Mouse (Mus musculus) mature B cell (primary cell): ENCODE data around the gene Chd1.
"Not testable (repeated sequence)": the region's sequence is repeated elsewhere in the genome, so short reads cannot be mapped to it uniquely, and the experiment has no call there.

Experiments used
- in situ Hi-C: fragments of 300-500 bp; cut with MboI; formaldehyde crosslinking; loops from 2 replicates; pipeline ENCODE4 v1.14.3; 2019

Chd1 gene

GRCm38 (mm10) chr17:15731706-15732105 is 26.9 kb downstream of the Chd1 start:
- in situ Hi-C loops, result no loop called here

- in situ Hi-C loops, result no loop called here
These were observed 32.7 kb downstream of the Chd1 start for GRCm38 (mm10) chr17:15737346-15737917.

- in situ Hi-C loops, result no loop called here
These were observed 37.1 kb downstream of the Chd1 start for GRCm38 (mm10) chr17:15741836-15742235.

GRCm38 (mm10) chr17:15742953-15743352 is 38.2 kb downstream of the Chd1 start:
- in situ Hi-C loops, result no loop called here

DNA sequence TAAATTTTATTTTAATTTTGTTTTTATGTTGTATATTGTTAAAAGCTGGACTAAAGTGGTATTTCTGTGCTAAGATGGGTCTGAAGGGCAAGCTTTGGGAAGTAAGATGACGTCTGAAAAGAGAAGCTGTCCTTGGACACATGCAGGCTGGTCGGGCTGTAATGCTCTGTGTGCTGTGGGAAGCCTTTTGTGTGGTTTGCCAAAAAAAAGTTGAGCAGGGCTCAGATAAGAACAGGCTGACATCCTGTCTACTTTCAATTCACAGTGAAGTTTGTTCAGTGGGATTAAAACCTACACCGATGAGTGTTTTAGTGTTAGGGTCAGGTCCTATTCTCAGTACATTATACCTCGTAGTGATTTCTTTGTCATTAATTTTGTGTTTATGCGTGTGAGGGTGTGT is 38.6 kb downstream of the Chd1 start:
- in situ Hi-C loops, result no loop called here

DNA sequence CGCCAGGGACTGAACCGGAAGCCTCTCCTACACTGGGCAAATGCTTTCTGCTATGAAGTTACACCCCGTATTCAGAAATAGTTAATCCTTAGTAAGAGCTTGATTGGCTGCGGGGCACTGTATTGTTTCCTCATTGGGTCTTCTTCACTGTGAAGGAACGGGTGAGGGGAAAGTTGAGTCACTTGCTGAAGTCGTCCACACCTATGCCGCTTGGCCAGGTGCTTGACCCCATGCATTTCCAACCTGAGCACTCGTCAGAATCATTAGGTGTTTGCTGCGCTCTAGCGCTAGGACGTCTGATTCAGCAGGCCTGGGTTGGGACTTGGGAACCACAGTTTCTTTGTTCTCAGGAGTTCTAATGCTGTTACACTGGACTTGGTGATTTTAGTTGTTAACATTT is 41.9 kb downstream of the Chd1 start:
- in situ Hi-C loops, result no loop called here

GRCm38 (mm10) chr17:15748022-15748421 is 43.3 kb downstream of the Chd1 start:
- in situ Hi-C loops, result no loop called here

- in situ Hi-C loops, result not testable (repeated sequence)
These were observed 46.5 kb downstream of the Chd1 start for GRCm38 (mm10) chr17:15751264-15751663.

DNA sequence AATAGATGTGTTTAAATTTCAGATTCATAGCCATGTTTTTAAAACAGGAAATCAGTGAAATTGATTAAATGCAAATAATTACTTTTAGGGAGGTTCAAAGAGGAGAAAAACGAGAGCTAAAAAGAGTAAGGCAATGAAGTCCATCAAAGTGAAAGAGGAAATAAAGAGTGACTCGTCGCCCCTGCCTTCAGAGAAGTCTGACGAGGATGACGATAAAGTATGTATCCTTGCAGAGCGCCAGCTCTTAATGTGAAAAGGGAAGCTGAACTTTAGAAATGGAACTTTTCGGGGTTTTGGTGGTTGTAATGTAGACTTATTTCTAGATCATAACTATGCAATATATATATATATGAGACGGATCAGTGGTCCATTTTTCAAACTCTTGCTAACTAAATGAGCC is 56.4 kb downstream of the Chd1 start:
- in situ Hi-C loops, result no loop called here

DNA sequence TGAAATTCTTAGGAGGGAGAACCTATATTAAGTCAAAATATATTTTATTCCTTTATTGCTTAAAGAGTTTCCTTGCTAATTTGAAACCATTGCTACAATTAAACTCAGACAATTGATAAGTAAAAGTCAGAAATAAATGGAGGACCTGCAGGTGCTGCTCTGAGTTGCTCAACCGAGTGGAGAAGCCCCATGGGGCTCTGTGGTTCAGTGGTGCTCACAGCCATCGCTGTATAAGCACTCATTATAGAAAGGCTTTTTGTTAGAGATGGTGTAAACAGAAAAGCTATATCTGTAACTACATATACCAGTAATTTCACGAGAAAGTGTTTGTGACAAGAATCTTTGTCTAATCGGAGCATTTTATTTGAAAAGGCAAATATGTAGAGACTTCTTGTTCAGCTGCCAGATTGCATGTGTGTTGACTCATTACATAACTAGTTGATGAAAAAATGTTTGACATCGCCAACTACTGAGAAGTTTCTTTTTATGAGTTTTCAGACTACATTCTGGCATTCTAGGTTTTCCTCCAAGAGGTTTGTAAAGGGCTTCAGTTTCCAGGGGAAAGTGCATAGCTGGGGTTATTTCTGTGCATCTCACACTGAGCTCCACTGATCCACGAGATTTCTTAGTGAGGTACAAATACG is 64.4 kb downstream of the Chd1 start:
- in situ Hi-C loops, result no loop called here

- in situ Hi-C loops, result no loop called here
These were observed 69.2 kb downstream of the Chd1 start for GRCm38 (mm10) chr17:15773956-15774355.

DNA sequence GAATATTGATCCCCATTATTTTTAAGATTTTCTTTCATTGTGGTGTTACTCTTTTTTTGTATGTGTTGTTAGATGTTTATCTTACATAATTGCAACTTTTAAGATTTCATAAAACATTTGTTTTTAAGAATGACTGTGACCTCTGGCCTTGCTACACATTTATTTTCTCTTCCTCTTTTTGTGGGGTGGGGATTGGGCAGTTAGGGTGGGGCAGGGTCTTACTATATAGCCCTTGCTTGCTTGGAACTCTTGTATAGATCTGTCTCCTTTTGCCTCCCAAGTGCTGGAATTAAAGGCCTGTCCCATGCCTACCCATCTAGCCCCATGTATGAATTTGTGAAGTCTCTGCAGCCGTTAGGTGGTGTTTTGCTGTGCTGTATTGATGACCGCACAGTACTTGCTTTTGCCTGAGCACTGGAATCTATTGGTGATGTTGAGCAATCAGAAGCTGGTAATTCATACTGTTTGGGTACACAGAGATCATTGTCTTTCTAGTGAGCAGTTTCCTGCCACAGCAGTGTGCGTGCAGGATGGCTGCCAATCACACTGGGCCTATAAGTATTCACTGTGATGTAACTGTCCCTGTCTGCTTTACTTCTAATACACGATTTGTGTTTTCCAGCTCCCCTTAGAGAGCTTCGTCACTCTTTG is 69.9 kb downstream of the Chd1 start:
- in situ Hi-C loops, result no loop called here

- in situ Hi-C loops, result no loop called here
These were observed 71.6 kb downstream of the Chd1 start for GRCm38 (mm10) chr17:15776349-15776748.

DNA sequence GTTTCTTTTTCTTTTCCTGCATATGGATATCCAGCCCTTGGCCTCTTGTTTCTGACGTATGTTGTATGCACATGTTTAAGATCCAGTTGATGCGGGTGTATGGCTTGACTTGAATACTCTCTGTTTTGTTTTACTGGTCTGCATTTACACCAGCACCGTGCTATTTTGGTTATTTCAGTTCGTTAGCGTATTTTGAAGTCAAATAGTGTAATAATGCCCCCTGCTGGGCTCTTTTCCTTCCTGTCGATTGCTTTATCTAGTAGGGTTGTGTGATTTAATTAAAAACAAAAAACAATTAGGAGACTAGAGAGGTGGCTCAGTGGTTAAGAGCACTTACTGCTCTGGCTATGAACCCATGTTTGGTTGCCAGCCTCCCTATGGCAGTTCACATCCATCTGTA is 73.2 kb downstream of the Chd1 start:
- in situ Hi-C loops, result no loop called here

GRCm38 (mm10) chr17:15787036-15787435 is 82.3 kb downstream of the Chd1 start:
- in situ Hi-C loops, result no loop called here

- in situ Hi-C loops, result no loop called here
These were observed 85.9 kb downstream of the Chd1 start for GRCm38 (mm10) chr17:15790716-15791115.

- in situ Hi-C loops, result no loop called here
These were observed 94.5 kb downstream of the Chd1 start for GRCm38 (mm10) chr17:15799195-15799793.

DNA sequence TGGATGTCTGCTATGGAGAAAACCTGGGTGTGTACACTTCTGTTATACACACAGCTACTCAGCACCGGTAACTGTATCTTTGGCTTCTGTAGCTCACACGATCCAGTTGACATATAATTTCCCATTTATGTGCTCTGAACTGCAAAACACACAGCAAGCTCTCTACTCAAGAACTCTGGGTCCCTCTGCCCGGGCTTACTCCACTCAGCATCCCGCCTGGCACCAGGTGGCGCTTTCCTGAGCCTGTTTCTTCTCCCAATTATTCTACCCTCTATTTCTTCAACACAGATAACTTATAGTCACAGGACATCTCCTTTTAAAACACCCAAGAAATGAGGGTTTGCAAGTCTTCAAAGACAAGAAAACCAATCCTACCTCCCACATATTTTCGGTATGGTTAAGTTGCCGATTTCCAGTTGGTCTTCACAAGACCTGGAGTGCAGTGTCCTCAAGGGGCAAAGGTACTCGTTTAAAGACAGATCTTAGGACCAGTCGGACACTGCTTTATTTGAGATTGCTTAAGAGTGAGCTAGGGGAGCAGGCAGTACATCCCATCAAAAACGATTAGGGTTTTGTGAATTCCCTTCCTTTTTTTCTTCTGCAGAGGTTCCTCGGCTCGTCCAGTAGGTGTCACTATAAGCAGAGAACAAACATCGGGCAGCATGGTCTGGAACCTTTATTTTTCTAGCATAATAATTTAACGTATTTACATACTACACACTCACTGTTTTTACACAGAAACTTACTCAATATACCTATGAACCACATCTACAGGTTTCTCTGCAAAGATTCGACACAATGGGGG is 99.4 kb downstream of the Chd1 start:
- in situ Hi-C loops, result no loop called here

DNA sequence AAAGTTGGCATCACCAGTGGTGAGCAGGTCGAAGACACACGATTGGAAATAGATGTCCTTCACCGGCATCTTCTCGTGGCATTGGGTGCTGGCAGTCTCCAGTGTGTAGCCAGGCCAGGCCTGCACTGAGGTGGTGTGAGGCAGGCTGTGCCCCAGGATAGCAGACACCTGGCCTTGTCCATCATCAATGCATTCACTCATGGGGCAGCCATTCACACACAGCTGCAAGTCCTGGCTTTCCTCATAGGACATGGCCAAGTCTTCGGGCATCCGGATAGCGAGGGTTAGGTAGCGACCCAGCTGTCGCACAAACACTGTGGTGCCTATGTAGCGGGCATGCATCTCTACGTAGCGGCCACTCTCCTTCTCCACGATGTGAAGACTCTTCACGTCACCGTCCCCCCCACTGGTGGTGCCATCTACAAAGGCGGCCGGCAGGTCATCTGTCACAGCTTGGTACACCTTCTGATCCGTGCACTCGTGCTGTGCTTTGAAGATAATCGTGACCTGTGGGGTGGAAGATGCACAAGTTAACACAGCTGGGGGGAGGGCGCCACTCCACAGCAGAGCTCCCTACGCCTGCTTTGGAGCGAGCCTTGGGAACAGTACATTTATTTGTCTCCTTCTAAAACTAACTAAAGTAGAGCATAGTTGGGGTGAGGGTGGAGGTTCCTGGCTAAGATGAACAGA is 102.7 kb downstream of the Chd1 start:
- in situ Hi-C loops, result no loop called here

- in situ Hi-C loops, result no loop called here
These were observed 103.2 kb downstream of the Chd1 start for GRCm38 (mm10) chr17:15808015-15808414.

GRCm38 (mm10) chr17:15808468-15809374 is 104.0 kb downstream of the Chd1 start:
- in situ Hi-C loops, result no loop called here
